Mouse (Mus musculus) liver, embryonic 14.5 days (tissue): Measurements from ENCODE around the gene Gm4553.
"Not testable (repeated sequence)": the region's sequence is repeated elsewhere in the genome, so short reads cannot be mapped to it uniquely, and the experiment has no call there.

ENCODE experiments used
- CTCF ChIP-seq: IDR thresholded peaks from 2 replicates; pipeline ENCODE4 v1.5.1; 2016; ENCODE audit warnings: antibody characterized with exemption, low read depth, control low read depth
- EP300 ChIP-seq: IDR thresholded peaks from 2 replicates; pipeline ENCODE4 v1.6.1; 2016; ENCODE audit warnings: antibody characterized with exemption, low read depth

DNA sequence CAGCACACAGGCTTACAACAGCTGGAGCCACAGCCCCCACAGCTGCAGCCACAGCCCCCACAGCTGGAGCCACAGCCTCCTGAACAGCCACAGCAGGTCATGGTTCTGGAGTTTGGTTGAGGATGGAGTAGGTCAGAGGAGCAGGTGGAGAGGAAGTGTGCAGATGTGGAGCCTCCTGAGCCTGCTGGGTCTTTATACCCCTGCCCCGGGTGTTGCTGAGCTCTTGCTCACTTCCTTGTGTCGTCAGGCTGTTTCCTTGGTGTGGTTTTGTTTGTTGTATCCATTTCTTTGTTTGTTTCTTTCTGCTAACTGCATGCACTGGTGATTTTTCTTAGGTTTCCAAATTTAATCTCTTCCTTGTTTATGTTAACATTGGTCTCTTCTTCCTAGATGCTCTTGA is 29.6 kb downstream of the Gm4553 start, which contains the start of gene Gm39115:
- TF ChIP-seq CTCF, EP300: not testable (repeated sequence)
